Mouse (Mus musculus) lung, postnatal 25 days (tissue): Measurements from ENCODE around the gene Fis1.

ENCODE experiments used
- DNase-seq: peaks from one replicate; pipeline ENCODE4 v3.0.0; 2022; ENCODE audit warnings: low spot score

Gene Fis1

GRCm38 (mm10) chr5:136967592-136967991, 14.5 kb downstream of the Fis1 start:
- peak; percentile 33 for DNase-seq

DNA sequence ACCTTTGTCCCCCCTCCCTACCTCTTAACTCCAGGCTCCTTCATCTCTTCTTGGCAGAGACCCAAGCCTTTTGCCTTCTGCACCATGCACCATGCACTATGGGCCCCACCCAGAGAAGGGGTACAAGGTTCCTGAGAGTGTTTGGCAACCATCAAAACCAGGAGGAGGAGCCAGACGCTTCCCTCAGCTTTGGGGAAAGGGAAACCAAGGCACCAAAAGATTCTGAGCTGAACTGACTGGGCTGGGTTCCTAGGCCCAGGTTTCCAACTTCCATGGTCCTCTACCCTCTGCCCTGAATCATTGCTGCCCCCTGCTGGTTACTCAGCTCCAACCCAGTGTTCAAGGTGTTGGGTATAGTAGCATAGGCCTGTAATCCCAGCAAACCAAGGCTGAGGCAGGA, 17.6 kb downstream of the Fis1 start:
- peak; percentile 86 for DNase-seq

- no peak for DNase-seq
Measured at GRCm38 (mm10) chr5:136973670-136974069, 20.6 kb downstream of the Fis1 start.

- DNase-seq = peak; percentile 45
Measured at GRCm38 (mm10) chr5:136977769-136978168, 24.7 kb downstream of the Fis1 start.

DNA sequence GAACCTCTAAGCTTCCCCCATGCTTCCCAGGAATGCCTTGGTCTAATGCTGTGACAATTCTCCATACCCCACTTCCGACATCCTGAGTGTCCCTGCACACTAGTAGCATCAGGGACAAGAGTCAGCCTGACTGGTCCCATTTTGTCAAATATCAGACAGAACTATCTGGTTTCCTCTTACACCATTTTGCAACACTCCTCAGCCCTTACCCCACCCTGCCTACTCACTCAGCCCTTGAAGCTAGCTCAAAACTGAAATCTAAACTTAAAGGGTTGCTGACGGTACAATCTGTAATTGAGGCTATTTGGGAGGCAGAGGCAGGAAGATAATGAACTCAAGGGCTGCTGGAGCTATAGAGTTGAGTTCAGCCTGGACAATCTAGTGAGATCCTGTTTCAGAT, 26.7 kb downstream of the Fis1 start:
- DNase-seq = no peak

DNA sequence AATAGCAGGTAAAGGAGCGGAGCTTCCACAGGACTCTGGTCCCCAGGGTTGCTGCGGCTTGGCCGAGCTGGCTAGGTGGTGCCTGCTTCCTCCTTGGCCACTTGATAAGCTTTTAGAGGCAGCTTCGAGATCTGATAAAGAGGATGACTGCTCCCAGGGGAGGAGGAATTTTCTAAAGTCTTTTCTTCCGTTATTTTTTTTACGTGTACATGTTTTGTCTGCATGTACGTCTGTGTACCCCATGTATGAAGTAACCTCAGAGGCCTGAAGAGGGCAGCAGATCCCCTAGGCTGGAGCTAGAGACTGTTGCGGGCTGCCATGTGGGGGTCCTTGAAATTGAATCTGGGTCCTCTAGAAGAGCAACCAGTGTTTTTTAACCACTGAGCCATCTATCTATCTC, 27.9 kb downstream of the Fis1 start:
- no peak for DNase-seq

DNA sequence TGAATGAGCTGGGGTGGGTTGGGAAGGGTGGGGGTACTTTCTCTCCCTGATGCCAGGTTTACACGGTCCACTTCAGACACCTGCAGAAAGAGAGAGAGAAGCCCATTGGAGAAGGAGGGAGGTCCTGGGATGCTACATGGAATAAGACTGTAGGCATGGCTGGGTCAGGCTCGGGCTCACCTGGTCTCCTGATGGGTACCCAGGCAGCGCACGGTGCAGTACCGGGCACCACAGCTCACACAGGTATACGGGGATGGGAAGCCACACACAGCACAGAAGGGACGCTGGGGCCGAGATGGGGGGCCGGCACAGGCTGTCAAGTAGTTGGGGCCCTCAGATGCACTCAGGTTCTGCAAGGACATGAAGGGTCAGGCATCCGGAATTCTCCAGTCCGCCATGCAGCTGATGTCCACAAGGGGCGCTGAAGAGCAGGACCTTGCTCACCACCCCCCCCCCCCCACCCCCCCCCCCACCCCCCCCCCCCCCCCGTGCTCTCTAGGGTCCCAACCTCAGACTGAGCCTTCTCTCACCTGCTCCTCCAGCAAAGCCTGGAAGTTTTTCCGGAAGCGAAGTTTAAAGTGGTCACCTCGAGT, 29.4 kb downstream of the Fis1 start:
- no peak for DNase-seq

- no peak for DNase-seq
Measured at GRCm38 (mm10) chr5:136984828-136985227, 31.8 kb downstream of the Fis1 start.

GRCm38 (mm10) chr5:136986695-136987137, 33.6 kb downstream of the Fis1 start, which contains the start of gene Plod3:
Gene Plod3, plus strand, starts transcription at chr5:136987019.
- DNase-seq = peak; percentile 98

- peak; percentile 79 for DNase-seq
Measured at GRCm38 (mm10) chr5:136987138-136987933, 34.3 kb downstream of the Fis1 start.

- DNase-seq = no peak
Measured at GRCm38 (mm10) chr5:136987934-136988271, 34.8 kb downstream of the Fis1 start, which contains the start of gene Znhit1. Gene Znhit1, minus strand, starts transcription at chr5:136988021.

DNA sequence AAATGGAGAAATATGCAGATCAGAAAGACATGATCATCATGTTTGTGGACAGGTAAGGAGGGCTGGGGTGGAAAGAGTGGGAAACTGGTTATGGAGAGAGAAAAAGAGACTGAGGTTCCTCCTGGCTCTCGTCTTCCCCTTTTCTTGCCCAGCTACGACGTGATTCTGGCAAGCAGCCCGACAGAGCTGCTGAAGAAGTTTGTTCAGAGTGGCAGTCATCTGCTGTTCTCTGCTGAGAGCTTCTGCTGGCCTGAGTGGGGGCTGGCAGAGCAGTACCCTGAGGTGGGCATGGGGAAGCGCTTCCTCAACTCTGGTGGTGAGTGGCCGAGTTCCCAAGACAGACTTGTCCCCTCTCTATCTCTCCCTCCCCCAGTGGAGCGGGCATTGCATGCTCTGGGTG, 35.3 kb downstream of the Fis1 start:
- no peak for DNase-seq

GRCm38 (mm10) chr5:136989801-136990200, 36.7 kb downstream of the Fis1 start:
- DNase-seq = no peak

GRCm38 (mm10) chr5:136999449-136999848, 46.4 kb downstream of the Fis1 start:
- DNase-seq = no peak

DNA sequence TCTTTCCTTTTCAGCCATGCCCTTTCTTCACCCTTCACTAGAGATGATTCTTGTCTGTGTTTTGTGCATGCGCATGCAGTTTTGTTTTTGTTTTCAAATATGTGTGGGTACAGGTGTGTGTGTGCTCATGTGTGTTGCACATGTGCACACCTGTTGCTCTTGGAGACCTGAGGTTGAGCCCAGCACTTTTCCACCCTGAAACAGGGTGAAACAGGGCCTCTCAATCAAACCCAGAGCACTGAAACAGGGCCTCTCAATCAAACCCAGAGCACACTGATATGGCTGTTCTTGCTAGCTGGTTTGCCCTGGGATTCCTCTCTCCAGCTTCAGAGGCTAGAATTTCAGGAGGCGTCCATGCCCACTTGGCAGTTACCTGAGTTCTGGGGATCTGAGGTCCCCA, 47.5 kb downstream of the Fis1 start:
- DNase-seq = no peak

DNA sequence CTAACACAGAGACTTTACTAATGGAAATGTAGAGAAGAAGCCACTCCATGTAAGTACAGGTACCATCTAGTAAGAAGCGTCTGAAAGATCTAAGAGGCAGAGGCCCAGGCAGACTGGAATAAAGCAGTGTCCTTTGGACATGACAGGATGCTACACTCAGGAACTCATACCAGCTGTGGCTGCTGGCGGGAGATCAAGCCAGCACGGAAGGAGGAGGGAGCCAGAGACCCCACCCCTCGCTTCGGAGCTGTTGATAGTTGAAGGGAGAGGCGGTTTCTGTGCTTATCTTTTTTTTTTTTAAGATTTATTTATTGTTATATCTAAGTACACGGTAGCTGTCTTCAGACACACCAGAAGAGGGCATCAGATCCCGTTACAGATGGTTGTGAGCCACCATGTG, 54.2 kb downstream of the Fis1 start:
- DNase-seq = no peak

GRCm38 (mm10) chr5:137009988-137010387, 56.9 kb downstream of the Fis1 start:
- DNase-seq = peak; percentile 26

DNA sequence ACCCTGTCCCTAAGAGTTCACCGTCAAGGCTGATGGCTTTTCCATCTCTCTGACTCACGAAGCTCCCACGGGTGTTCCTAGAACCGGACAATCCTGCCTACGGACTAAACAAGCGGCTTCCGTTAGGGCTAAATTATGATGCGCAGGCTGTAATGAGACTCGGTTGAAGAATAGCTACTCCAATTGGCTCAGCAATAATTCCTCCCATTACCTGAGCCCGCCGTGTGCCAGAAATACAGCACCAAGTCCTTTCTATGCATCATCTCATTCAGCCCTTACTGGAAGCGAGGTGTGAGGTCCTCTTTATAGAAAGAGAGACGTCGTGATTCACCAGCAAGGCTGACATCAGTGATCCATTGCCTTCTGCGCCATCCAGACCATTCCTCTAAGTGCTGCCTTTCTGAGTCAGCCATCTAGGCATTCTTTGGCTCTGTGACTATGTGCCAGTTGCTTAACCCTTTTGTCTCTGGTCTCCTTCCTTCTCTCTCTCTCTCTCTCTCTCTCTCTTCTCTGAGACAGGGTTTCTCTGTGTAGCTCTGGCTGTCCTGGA, 59.4 kb downstream of the Fis1 start:
- DNase-seq = no peak
